Mouse (Mus musculus): ENCODE results near the gene Cacna2d3.
A peak's percentile ranks its signal among the peaks of the same experiment; 100 is the strongest.

Cacna2d3 gene

GRCm38 (mm10) chr14:29060679-29061078 is 661.0 kb downstream of the Cacna2d3 start:
- DNase-seq (ENCODE audit: low spot score): no peak

GRCm38 (mm10) chr14:29051951-29052835 is 669.5 kb downstream of the Cacna2d3 start:
- peak; percentile 35 for DNase-seq (ENCODE audit: low spot score)

- DNase-seq (ENCODE audit: low spot score): no peak
These were observed 679.3 kb downstream of the Cacna2d3 start for GRCm38 (mm10) chr14:29042355-29042754.

GRCm38 (mm10) chr14:29041498-29041897 is 680.2 kb downstream of the Cacna2d3 start:
- DNase-seq (ENCODE audit: low spot score): no peak

GRCm38 (mm10) chr14:29040606-29041364 is 680.9 kb downstream of the Cacna2d3 start:
- DNase-seq (ENCODE audit: low spot score): peak; percentile 50

GRCm38 (mm10) chr14:29038246-29038645 is 683.4 kb downstream of the Cacna2d3 start:
- DNase-seq (ENCODE audit: low spot score): no peak

- DNase-seq (ENCODE audit: low spot score): no peak
These were observed 689.7 kb downstream of the Cacna2d3 start for GRCm38 (mm10) chr14:29031858-29032395.

- no peak for DNase-seq (ENCODE audit: low spot score)
These were observed 691.1 kb downstream of the Cacna2d3 start for GRCm38 (mm10) chr14:29030519-29030918.

- peak; percentile 18 for DNase-seq (ENCODE audit: low spot score)
These were observed 691.7 kb downstream of the Cacna2d3 start for GRCm38 (mm10) chr14:29029896-29030420.

- peak; percentile 49 for DNase-seq (ENCODE audit: low spot score)
These were observed 692.6 kb downstream of the Cacna2d3 start for GRCm38 (mm10) chr14:29029107-29029469.

- DNase-seq (ENCODE audit: low spot score): no peak
These were observed 693.1 kb downstream of the Cacna2d3 start for GRCm38 (mm10) chr14:29028391-29029106.

- DNase-seq (ENCODE audit: low spot score): no peak
These were observed 694.4 kb downstream of the Cacna2d3 start for GRCm38 (mm10) chr14:29027276-29027675.

- DNase-seq (ENCODE audit: low spot score): no peak
These were observed 696.3 kb downstream of the Cacna2d3 start for GRCm38 (mm10) chr14:29025335-29025734.

- DNase-seq (ENCODE audit: low spot score): no peak
These were observed 698.4 kb downstream of the Cacna2d3 start for GRCm38 (mm10) chr14:29023246-29023645.

GRCm38 (mm10) chr14:29021295-29021694 is 700.4 kb downstream of the Cacna2d3 start:
- no peak for DNase-seq (ENCODE audit: low spot score)

- peak; percentile 29 for DNase-seq (ENCODE audit: low spot score)
These were observed 703.2 kb downstream of the Cacna2d3 start for GRCm38 (mm10) chr14:29018316-29019000.

- peak; percentile 84 for DNase-seq (ENCODE audit: low spot score)
These were observed 703.8 kb downstream of the Cacna2d3 start, which contains the start of gene Lrtm1 for GRCm38 (mm10) chr14:29017883-29018282. Gene Lrtm1, plus strand, starts transcription at chr14:29018208.

GRCm38 (mm10) chr14:29015896-29016295 is 705.8 kb downstream of the Cacna2d3 start:
- DNase-seq (ENCODE audit: low spot score): peak; percentile 83

- no peak for DNase-seq (ENCODE audit: low spot score)
These were observed 707.0 kb downstream of the Cacna2d3 start for GRCm38 (mm10) chr14:29014680-29015079.

- no peak for DNase-seq (ENCODE audit: low spot score)
These were observed 708.5 kb downstream of the Cacna2d3 start for GRCm38 (mm10) chr14:29013161-29013560.

GRCm38 (mm10) chr14:29009644-29010043 is 712.0 kb downstream of the Cacna2d3 start:
- no peak for DNase-seq (ENCODE audit: low spot score)
